Mouse (Mus musculus) ES-Bruce4 (cell line): ENCODE results near the gene Hoxb4. TPM values are rescaled to one million over a fixed set of nuclear protein-coding genes. Genes with fewer than 3 reads are reported as not detected.

Experiments used
- H3K27ac ChIP-seq: 2 replicates; pipeline ENCODE4 v1.5.1; 2012; ENCODE audit warnings: low read length, inconsistent platforms; ENCODE audit not compliant: insufficient read depth
- H3K27me3 ChIP-seq: 2 replicates; pipeline ENCODE4 v1.6.1; 2012; ENCODE audit warnings: mild to moderate bottlenecking, low read length, inconsistent platforms; ENCODE audit not compliant: control insufficient read depth, poor library complexity, insufficient read depth, severe bottlenecking
- H3K36me3 ChIP-seq: 2 replicates; pipeline ENCODE4 v1.6.1; 2012; ENCODE audit warnings: inconsistent platforms, mild to moderate bottlenecking, low read length, moderate library complexity; ENCODE audit not compliant: control insufficient read depth, poor library complexity, insufficient read depth, severe bottlenecking
- H3K4me1 ChIP-seq: one replicate; pipeline ENCODE4 v1.8.1; 2011; ENCODE audit warnings: low read length; ENCODE audit not compliant: control insufficient read depth, insufficient read depth
- H3K4me3 ChIP-seq: 2 replicates; pipeline ENCODE4 v1.5.1; 2011; ENCODE audit warnings: low read depth, mild to moderate bottlenecking, low read length
- H3K9ac ChIP-seq: 2 replicates; pipeline ENCODE4 v1.6.1; 2012; ENCODE audit warnings: low read depth, mild to moderate bottlenecking, inconsistent platforms; ENCODE audit not compliant: poor library complexity, severe bottlenecking
- H3K9me3 ChIP-seq: replicated peaks from 2 replicates; pipeline ENCODE4 v1.6.1; 2012; ENCODE audit warnings: mild to moderate bottlenecking, low read length, inconsistent platforms; ENCODE audit not compliant: control insufficient read depth, poor library complexity, insufficient read depth, severe bottlenecking
- CTCF ChIP-seq: IDR thresholded peaks from one replicate; pipeline ENCODE4 v1.8.1; 2011; ENCODE audit warnings: low read depth, low read length
- EP300 ChIP-seq: IDR thresholded peaks from 2 replicates; pipeline ENCODE4 v1.6.1; 2011; ENCODE audit warnings: low read depth, low read length; ENCODE audit not compliant: insufficient read depth
- POLR2A ChIP-seq: IDR thresholded peaks from one replicate; pipeline ENCODE4 v1.8.1; 2011; ENCODE audit warnings: low read length; ENCODE audit not compliant: insufficient read depth
- polyA plus RNA-seq: library from polyadenylated mRNA; stranded (reverse); fragments of >200 nt; gene quantifications from 2 replicates; pipeline ENCODE4 v1.2.4, GENCODE M21; 2011; ENCODE audit warnings: low read depth; ENCODE audit not compliant: missing spikeins, insufficient read depth, insufficient read length

The Hoxb4 gene
- polyA plus RNA-seq, 1 experiment, result 0.70 TPM

- H3K27me3 ChIP-seq, result peaks cover 62% of the 10 kb centered on the region
- no peak overlapping the region for H3K4me3 ChIP-seq
- H3K4me1 ChIP-seq, result no peaks in the 10 kb centered on the region
- H3K9ac ChIP-seq, result no peak overlapping the region
- H3K27ac ChIP-seq, result no peak overlapping the region
- H3K9me3 ChIP-seq, result no peaks in the 10 kb centered on the region
- no peaks in the 10 kb centered on the region for H3K36me3 ChIP-seq
- TF ChIP-seq POLR2A, result no peak
- TF ChIP-seq CTCF, result no peak
- no peak for TF ChIP-seq EP300
These were observed 43.6 kb upstream of the Hoxb4 start for GRCm38 (mm10) chr11:96274428-96274827.

DNA sequence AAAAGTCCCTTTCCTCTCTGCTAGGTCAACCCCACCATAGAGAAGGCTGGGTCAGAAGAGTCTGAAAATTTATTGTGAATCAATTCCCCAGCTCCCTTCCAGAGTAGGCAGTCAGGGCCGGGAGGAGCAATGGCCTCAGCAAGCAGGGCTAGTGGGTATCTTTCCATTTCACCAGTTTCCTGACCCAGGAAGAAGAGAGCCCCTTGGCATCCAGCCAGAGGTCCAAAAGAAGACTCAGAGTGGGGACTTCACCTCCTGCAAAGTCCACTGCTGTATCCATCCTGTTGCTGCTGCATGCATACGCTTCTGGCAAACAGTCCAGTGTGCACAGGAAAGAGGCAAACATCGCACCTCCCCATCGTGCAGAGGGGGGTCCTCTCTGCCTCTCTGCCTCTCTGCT lies 42.2 kb upstream of the Hoxb4 start:
- no peak overlapping the region for H3K9ac ChIP-seq
- H3K9me3 ChIP-seq, result no peaks in the 10 kb centered on the region
- H3K27me3 ChIP-seq, result peaks cover 60% of the 10 kb centered on the region
- H3K27ac ChIP-seq, result no peak overlapping the region
- no peaks in the 10 kb centered on the region for H3K4me1 ChIP-seq
- no peaks in the 10 kb centered on the region for H3K36me3 ChIP-seq
- H3K4me3 ChIP-seq, result no peak overlapping the region
- TF ChIP-seq CTCF (no peak), POLR2A (no peak), EP300 (no peak)

DNA sequence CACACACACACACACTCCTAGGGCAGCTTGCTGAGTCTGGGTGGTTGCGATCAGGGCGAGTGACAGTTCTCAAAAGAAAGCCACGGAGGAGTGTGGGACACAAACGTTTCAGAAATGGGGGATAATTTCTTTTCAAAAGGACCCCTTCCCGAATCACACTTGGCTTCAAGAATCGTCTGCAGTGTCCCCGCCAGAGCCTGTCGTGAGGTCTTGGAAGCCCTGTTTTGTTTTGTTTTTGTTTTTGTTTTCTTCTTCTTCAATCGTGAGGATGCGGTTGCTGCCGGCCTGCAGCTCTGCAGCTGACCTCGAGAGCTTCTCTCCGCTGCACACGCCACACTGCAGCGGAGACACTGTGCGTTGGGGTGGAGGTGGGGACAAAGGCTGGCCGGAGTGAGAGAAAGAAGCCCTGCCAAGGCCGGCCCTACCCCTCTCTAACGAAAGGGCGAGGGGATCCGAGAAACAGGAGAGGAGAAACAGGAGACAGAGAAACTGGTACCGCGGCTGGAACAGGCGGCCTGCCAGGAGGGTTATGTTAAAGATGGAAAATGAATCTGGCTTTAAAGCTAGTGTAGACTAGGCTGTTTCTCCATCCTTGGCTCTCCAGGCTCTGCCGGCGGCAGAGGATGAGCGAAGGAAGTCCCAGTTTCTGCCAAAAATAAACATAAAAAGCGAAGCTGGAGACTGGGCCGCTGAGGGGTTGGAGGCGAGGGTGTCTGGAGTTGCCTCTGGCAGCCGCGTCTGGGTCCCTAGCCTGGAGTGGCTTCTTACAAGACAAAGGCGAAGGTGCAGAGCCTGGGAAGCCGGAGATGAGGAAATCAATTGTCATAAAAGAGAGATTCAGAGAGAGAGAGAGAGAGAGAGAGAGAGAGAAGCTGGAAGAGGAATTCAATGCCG lies 40.7 kb upstream of the Hoxb4 start:
- H3K4me3 ChIP-seq, result no peak overlapping the region
- TF ChIP-seq CTCF, result no peak
- TF ChIP-seq POLR2A, result no peak
- no peak for TF ChIP-seq EP300
- H3K9me3 ChIP-seq, result no peaks in the 10 kb centered on the region
- no peak overlapping the region for H3K9ac ChIP-seq
- H3K4me1 ChIP-seq, result no peaks in the 10 kb centered on the region
- peaks cover 51% of the 10 kb centered on the region for H3K27me3 ChIP-seq
- H3K36me3 ChIP-seq, result no peaks in the 10 kb centered on the region
- H3K27ac ChIP-seq, result no peak overlapping the region

GRCm38 (mm10) chr11:96278324-96278723 lies 39.7 kb upstream of the Hoxb4 start:
- no peaks in the 10 kb centered on the region for H3K36me3 ChIP-seq
- TF ChIP-seq CTCF (no peak), POLR2A (no peak), EP300 (no peak)
- no peaks in the 10 kb centered on the region for H3K4me1 ChIP-seq
- peaks cover 52% of the 10 kb centered on the region for H3K27me3 ChIP-seq
- no peak overlapping the region for H3K9ac ChIP-seq
- H3K9me3 ChIP-seq, result no peaks in the 10 kb centered on the region
- H3K4me3 ChIP-seq, result no peak overlapping the region
- H3K27ac ChIP-seq, result no peak overlapping the region

GRCm38 (mm10) chr11:96278773-96279172 lies 39.3 kb upstream of the Hoxb4 start:
- H3K4me1 ChIP-seq, result no peaks in the 10 kb centered on the region
- H3K9ac ChIP-seq, result no peak overlapping the region
- H3K27me3 ChIP-seq, result peaks cover 52% of the 10 kb centered on the region
- no peak overlapping the region for H3K4me3 ChIP-seq
- no peaks in the 10 kb centered on the region for H3K9me3 ChIP-seq
- H3K36me3 ChIP-seq, result no peaks in the 10 kb centered on the region
- no peak overlapping the region for H3K27ac ChIP-seq
- TF ChIP-seq CTCF (peak; percentile 70), POLR2A (no peak)
